ENCODE assay signal across 7 mouse cellular contexts in the genomic region with DNA sequence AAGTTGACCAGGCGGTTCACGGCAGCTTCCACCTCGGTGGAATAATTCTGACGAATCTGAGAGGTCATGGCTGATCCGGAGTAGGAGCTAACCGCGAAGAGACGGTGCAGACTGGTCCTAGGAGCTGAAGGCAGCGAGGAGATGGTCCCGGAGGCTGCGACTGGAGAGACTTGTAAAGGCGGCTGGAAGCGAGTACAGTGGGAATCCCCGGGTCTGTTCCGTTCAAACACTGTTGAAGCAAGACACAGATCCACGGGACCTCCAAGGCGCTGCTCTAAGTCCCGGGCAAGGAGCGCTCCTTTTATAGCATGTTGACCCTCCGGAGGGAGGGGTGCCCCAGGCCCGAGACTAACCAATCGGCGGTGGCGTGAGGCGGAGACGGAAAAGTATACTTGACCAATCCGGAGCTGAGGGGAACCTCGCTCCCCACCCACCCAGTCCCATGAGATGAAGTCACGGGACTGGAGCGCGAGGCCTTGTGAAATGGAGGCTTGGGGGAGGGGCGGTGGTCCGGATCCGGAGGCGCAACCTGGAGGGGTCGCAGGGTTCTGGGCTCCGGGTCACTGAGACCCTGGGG. TPM values are rescaled to one million over a fixed set of nuclear protein-coding genes. Genes with fewer than 3 reads are reported as not detected.
DNase-seq lines count a peak whose midpoint lies in the region; ATAC-seq lines count a peak whose summit lies in the region.
"Not testable (repeated sequence)": the region's sequence is repeated elsewhere in the genome, so short reads cannot be mapped to it uniquely, and the experiment has no call there.

A gene (minus strand): TSS at position 321 of the 577 bp plus-strand sequence.

- intact Hi-C loops in gastrocnemius, postnatal 36 days (cut with DNase I), result not testable (repeated sequence)
- intact Hi-C loops in left cerebral cortex, postnatal 25 days (cut with DNase I), result loop anchor here (10.0 kb wide), 1 partner anchor 245 kb away; a partner anchor contains a TSS

- peak; percentile 94 for ATAC-seq in intestine, embryonic 15.5 days

- DNase-seq in adrenal gland, adult 2 months, result peak; percentile 99
- DNase-seq in embryo, embryonic 11.5 days (ENCODE audit: low read depth, low spot score), result peak; percentile 96
- peak; percentile 92 to 96 for DNase-seq in gastrocnemius, postnatal 36 days
- peak; percentile 94 to 99 for DNase-seq in left cerebral cortex, postnatal 25 days (ENCODE audit: low spot score in 2 of 2)
- DNase-seq in midbrain, embryonic 10.5 days (ENCODE audit: low spot score), result peak; percentile 98
- peak; percentile 94 for DNase-seq in right cerebral cortex, postnatal 4 days

- H3K4me3 ChIP-seq in intestine, embryonic 15.5 days (replicated peaks), result peak within 1 kb of the TSS; percentile 73
- peak within 1 kb of the TSS; percentile 71 for H3K4me3 ChIP-seq in midbrain, embryonic 10.5 days

- H3K9ac ChIP-seq in intestine, embryonic 15.5 days, result peak within 1 kb of the TSS; percentile 75

- peak within 1 kb of the TSS; percentile 89 for H3K27ac ChIP-seq in intestine, embryonic 15.5 days
- H3K27ac ChIP-seq in midbrain, embryonic 10.5 days (replicated peaks), result peak within 1 kb of the TSS; percentile 91

- H3K27me3 ChIP-seq in intestine, embryonic 15.5 days (replicated peaks); midbrain, embryonic 10.5 days (ENCODE audit: low read depth, poor library complexity, severe bottlenecking): not testable (repeated sequence)

- peaks cover 32% of the 10 kb centered on the region for H3K4me1 ChIP-seq in intestine, embryonic 15.5 days (replicated peaks)
- H3K4me1 ChIP-seq in midbrain, embryonic 10.5 days, result peaks cover 44% of the 10 kb centered on the region

- peak within 1 kb of the TSS; percentile 75 for H3K4me2 ChIP-seq in intestine, embryonic 15.5 days (replicated peaks)

- WGBS in intestine, embryonic 15.5 days, result 0% methylated on average over 29 of the region's 37 CpGs
- WGBS in midbrain, embryonic 10.5 days, result 0% methylated on average over 34 of the region's 37 CpGs

- H3K36me3 ChIP-seq in intestine, embryonic 15.5 days, result peaks cover 19% of the 10 kb centered on the region
- peaks cover 82% of the 10 kb centered on the region for H3K36me3 ChIP-seq in midbrain, embryonic 10.5 days

- not testable (repeated sequence) for H3K9me3 ChIP-seq in intestine, embryonic 15.5 days; midbrain, embryonic 10.5 days (replicated peaks)

RNA-seq across cellular contexts. Expression of the gene that starts here (rescaled TPM):
- 1,000 to 10,000 TPM; 1,338 to 1,480 TPM for total RNA-seq in adrenal gland, adult 2 months (2021)
- 7,024 and 7,397 TPM in 2 replicates for polyA plus RNA-seq in adrenal gland, adult 2 months (2012; rRNA removed)
- 100 to 1,000 TPM; 132 to 146 TPM for total RNA-seq in gastrocnemius, postnatal 36 days (2021)
- 5,581 and 6,050 TPM in 2 replicates for polyA plus RNA-seq in intestine, embryonic 15.5 days (2015; fragmentation: Nextera tagmentation; extraction: Ambion mirVana)
- total RNA-seq in left cerebral cortex, postnatal 25 days (2021), result 100 to 1,000 TPM; 207 to 225 TPM
- 5,695 and 6,139 TPM in 2 replicates for polyA plus RNA-seq in midbrain, embryonic 10.5 days (2016; fragmentation: Nextera tagmentation; extraction: Ambion mirVana)

Comparison
In these comparisons a context has a peak if more than half of its experiments do, and no peak if none do; other contexts are left out.
1. Peak in every context shown above with its lines: DNase-seq, ATAC-seq, H3K4me3 ChIP-seq and H3K27ac ChIP-seq.
2. RNA of the gene that starts here (total RNA-seq): 1,338 to 1,480 TPM in adrenal gland, adult 2 months; 207 to 225 TPM in left cerebral cortex, postnatal 25 days and 132 to 146 TPM in gastrocnemius, postnatal 36 days; every median in the first group is over 4 times any median in the second.